Mouse (Mus musculus): Measurements from ENCODE around the gene Defa31. TPM values are rescaled to one million over a fixed set of nuclear protein-coding genes. Genes with fewer than 3 reads are reported as not detected.
"Not testable (repeated sequence)": the region's sequence is repeated elsewhere in the genome, so short reads cannot be mapped to it uniquely, and the experiment has no call there.

The Defa31 gene
- not detected for total RNA-seq (2021)

DNA sequence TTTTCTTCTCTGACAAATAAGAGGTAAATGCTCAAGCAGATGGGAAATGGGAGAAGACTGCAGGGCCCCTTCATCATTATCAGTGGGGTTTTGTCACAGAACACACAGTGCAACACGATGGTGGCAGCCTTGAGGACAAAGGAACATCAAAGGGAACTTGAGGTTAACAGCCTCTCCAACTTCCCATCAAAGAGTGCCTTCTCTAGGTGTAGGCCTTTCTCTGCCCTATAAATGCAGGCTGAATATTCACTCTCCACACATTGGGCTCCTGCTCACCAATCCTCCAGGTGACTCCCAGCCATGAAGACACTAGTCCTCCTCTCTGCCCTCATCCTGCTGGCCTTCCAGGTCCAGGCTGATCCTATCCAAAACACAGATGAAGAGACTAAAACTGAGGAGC is at the start of gene Defa31:
Defa31 (plus strand) TSS at position 301 of the 400 bp plus-strand sequence.
- DNase-seq (ENCODE audit: extremely low spot score in 1 of 2, low spot score in 2 of 2); intact Hi-C loops (cut with DNase I): not testable (repeated sequence)

DNA sequence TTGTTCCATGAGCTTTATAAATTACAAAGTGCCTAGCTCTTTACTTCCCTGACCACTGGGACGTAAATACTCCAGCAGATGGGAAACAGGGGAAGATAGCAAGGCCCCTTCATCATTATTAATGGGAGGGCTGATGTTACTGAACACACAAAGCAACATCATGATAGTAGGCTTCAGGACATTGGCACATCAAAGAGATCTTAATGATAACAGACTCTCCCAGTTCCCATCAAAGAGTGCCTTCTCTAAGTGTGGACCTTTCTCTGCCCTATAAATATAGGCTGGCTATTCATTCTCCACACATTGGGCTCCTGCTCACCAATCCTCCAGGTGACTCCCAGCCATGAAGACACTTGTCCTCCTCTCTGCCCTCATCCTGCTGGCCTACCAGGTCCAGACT is 29.4 kb upstream of the Defa31 start, which contains the start of gene Defa22:
Defa22 (plus strand) TSS at position 301 of the 400 bp plus-strand sequence.
- DNase-seq (ENCODE audit: extremely low spot score in 1 of 2, low spot score in 2 of 2); intact Hi-C loops (cut with DNase I): not testable (repeated sequence)

DNA sequence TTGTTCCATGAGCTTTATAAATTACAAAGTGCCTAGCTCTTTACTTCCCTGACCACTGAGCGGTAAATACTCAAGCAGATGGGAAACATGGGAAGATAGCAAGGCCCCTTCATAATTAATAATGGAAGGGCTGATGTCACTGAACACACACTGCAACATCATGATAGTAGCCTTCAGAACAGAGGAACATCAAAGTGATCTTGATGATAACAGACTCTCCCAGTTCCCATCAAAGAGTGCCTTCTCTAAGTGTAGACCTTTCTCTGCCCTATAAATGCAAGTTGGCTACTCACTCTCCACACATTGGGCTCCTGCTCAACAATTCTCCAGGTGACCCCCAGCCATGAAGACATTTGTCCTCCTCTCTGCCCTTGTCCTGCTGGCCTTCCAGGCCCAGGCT is 9.8 kb downstream of the Defa31 start, which contains the start of gene Gm15293:
Gm15293 (plus strand) TSS at position 301 of the 400 bp plus-strand sequence.
- intact Hi-C loops (cut with DNase I); DNase-seq (ENCODE audit: extremely low spot score in 1 of 2, low spot score in 2 of 2): not testable (repeated sequence)

Other genes starting within 250 kb of the Defa31 start
- not detected for gene AY761185, start 246.9 kb upstream of the Defa31 start, total RNA-seq (2021)
- not detected for gene Defa21, start 166.1 kb upstream of the Defa31 start, total RNA-seq (2021)
- not detected for gene Defa23, start 136.6 kb upstream of the Defa31 start, total RNA-seq (2021)
- gene Defa35, start 126.6 kb upstream of the Defa31 start, total RNA-seq (2021): not detected
- gene Defa25, start 107.2 kb upstream of the Defa31 start, total RNA-seq (2021): not detected
- not detected for gene Gm14851, start 95.6 kb upstream of the Defa31 start, total RNA-seq (2021)
- not detected for gene Defa30, start 57.0 kb upstream of the Defa31 start, total RNA-seq (2021)
- not detected for gene Defa22, start 29.3 kb upstream of the Defa31 start, total RNA-seq (2021)
- gene Gm15293, start 9.9 kb downstream of the Defa31 start, total RNA-seq (2021): not detected
- gene Gm15292, start 58.1 kb downstream of the Defa31 start, total RNA-seq (2021): not detected
- not detected for gene Defa27, start 123.9 kb downstream of the Defa31 start, total RNA-seq (2021)
- gene Defa29, start 135.4 kb downstream of the Defa31 start, total RNA-seq (2021): not detected
- not detected for gene Defa2, start 186.9 kb downstream of the Defa31 start, total RNA-seq (2021)
- not detected for gene Defa33, start 200.2 kb downstream of the Defa31 start, total RNA-seq (2021)
- gene Defa36, start 235.8 kb downstream of the Defa31 start, total RNA-seq (2021): not detected